Mouse (Mus musculus): ENCODE data around the gene Shkbp1. TPM values are rescaled to one million over a fixed set of nuclear protein-coding genes. Genes with fewer than 3 reads are reported as not detected.
A peak's percentile ranks its signal among the peaks of the same experiment; 100 is the strongest.

Gene Shkbp1
- polyA plus RNA-seq, 1 experiment from 2014 or later = 46.2 TPM

GRCm38 (mm10) chr7:27345444-27345843 lies 10.4 kb downstream of the Shkbp1 start:
- Histone ChIP-seq H3K9me3 (replicated peaks) (no peaks in the 10 kb centered on the region), H3K4me2 (replicated peaks) (no peak overlapping the region), H3K9ac (no peak overlapping the region), H3K4me3 (replicated peaks) (no peak overlapping the region), H3K4me1 (no peaks in the 10 kb centered on the region), H3K36me3 (peaks cover 44% of the 10 kb centered on the region), H3K27ac (replicated peaks) (no peak overlapping the region), H3K27me3 (no peaks in the 10 kb centered on the region)
- WGBS = 23% methylated on average over 6 of the region's 6 CpGs
- ATAC-seq (ENCODE audit: insufficient number of reproducible peaks, low FRiP score, low TSS enrichment, low read depth) = no peak

- ATAC-seq (ENCODE audit: insufficient number of reproducible peaks, low FRiP score, low TSS enrichment, low read depth) = no peak
- H3K4me1 ChIP-seq = peaks cover 4% of the 10 kb centered on the region
- no peaks in the 10 kb centered on the region for H3K9me3 ChIP-seq (replicated peaks)
- H3K27me3 ChIP-seq = peaks cover 7% of the 10 kb centered on the region; the same call in 1 of the 2 replicates
- no peak overlapping the region for H3K4me2 ChIP-seq (replicated peaks)
- peaks cover 27% of the 10 kb centered on the region for H3K36me3 ChIP-seq
- H3K9ac ChIP-seq = no peak overlapping the region
- H3K27ac ChIP-seq (replicated peaks) = no peak overlapping the region
- 54% methylated on average over 4 of the region's 4 CpGs for WGBS
- H3K4me3 ChIP-seq (replicated peaks) = no peak overlapping the region
Measured at GRCm38 (mm10) chr7:27342595-27342994, 13.2 kb downstream of the Shkbp1 start.

DNA sequence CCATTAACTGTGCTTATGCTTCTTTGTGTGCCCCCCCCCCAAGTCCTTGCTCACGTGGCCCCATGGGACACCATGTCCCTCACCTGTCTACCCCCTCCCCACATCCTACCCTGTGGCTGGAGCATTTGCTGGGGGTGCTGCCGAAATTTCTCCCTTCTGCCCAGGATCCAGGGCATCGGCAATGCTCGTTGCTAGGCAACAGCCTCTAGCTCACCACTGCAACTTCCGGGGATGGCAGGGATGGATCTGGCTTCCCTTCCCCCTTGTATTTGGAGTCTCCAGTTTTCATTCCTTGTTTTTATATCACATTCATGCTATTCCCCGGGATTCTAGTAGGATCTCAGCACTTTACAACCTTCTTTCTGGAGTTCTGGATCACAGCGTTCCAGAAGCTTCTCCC lies 16.3 kb downstream of the Shkbp1 start:
- no peak overlapping the region for H3K9ac ChIP-seq
- no peak overlapping the region for H3K4me2 ChIP-seq (replicated peaks)
- no peaks in the 10 kb centered on the region for H3K9me3 ChIP-seq (replicated peaks)
- H3K36me3 ChIP-seq = peaks cover 14% of the 10 kb centered on the region
- no peak overlapping the region for H3K27ac ChIP-seq (replicated peaks)
- peaks cover 22% of the 10 kb centered on the region for H3K27me3 ChIP-seq
- ATAC-seq (ENCODE audit: insufficient number of reproducible peaks, low FRiP score, low TSS enrichment, low read depth) = no peak
- peaks cover 33% of the 10 kb centered on the region for H3K4me1 ChIP-seq
- WGBS = 35% methylated on average over 7 of the region's 7 CpGs
- H3K4me3 ChIP-seq (replicated peaks) = no peak overlapping the region

- Histone ChIP-seq H3K4me2 (replicated peaks) (no peak overlapping the region), H3K4me3 (replicated peaks) (no peak overlapping the region), H3K4me1 (peaks cover 37% of the 10 kb centered on the region), H3K36me3 (peaks cover 11% of the 10 kb centered on the region; the same call in 1 of the 2 replicates), H3K9me3 (replicated peaks) (no peaks in the 10 kb centered on the region), H3K9ac (no peak overlapping the region), H3K27me3 (peaks cover 26% of the 10 kb centered on the region), H3K27ac (replicated peaks) (no peak overlapping the region)
- ATAC-seq (ENCODE audit: insufficient number of reproducible peaks, low FRiP score, low TSS enrichment, low read depth) = no peak
- 76% methylated on average over 4 of the region's 4 CpGs for WGBS
Measured at GRCm38 (mm10) chr7:27339114-27339513, 16.7 kb downstream of the Shkbp1 start.

- WGBS = 1% methylated on average over 34 of the region's 36 CpGs
- H3K4me1 ChIP-seq = peaks cover 55% of the 10 kb centered on the region
- peaks cover 7% of the 10 kb centered on the region; the same call in 1 of the 2 replicates for H3K36me3 ChIP-seq
- H3K9ac ChIP-seq = peak within 1 kb of the TSS; percentile 24; the same call in 1 of the 2 replicates
- peak within 1 kb of the TSS; percentile 78 for H3K4me2 ChIP-seq (replicated peaks)
- peak within 1 kb of the TSS; percentile 49 for H3K4me3 ChIP-seq (replicated peaks)
- H3K27ac ChIP-seq (replicated peaks) = no peak within 1 kb of the TSS
- peaks cover 31% of the 10 kb centered on the region for H3K27me3 ChIP-seq
- H3K9me3 ChIP-seq (replicated peaks) = no peaks in the 10 kb centered on the region
- no peak for ATAC-seq (ENCODE audit: insufficient number of reproducible peaks, low FRiP score, low TSS enrichment, low read depth)
Measured at GRCm38 (mm10) chr7:27337175-27337853, 18.5 kb downstream of the Shkbp1 start, which contains the start of gene Ltbp4. Gene Ltbp4, minus strand, starts transcription at chr7:27337692.

GRCm38 (mm10) chr7:27335928-27336823 lies 19.6 kb downstream of the Shkbp1 start:
- Histone ChIP-seq H3K4me3 (replicated peaks) (peak overlapping the region; percentile 49), H3K36me3 (no peaks in the 10 kb centered on the region), H3K27me3 (peaks cover 31% of the 10 kb centered on the region), H3K27ac (replicated peaks) (peak overlapping the region; percentile 55), H3K9ac (peak overlapping the region; percentile 28; the same call in 1 of the 2 replicates), H3K4me2 (replicated peaks) (peak overlapping the region; percentile 78), H3K4me1 (peaks cover 66% of the 10 kb centered on the region), H3K9me3 (replicated peaks) (no peaks in the 10 kb centered on the region)
- peak; percentile 81 for ATAC-seq (ENCODE audit: insufficient number of reproducible peaks, low FRiP score, low TSS enrichment, low read depth)
- under 1% methylated on average over 47 of the region's 47 CpGs for WGBS

DNA sequence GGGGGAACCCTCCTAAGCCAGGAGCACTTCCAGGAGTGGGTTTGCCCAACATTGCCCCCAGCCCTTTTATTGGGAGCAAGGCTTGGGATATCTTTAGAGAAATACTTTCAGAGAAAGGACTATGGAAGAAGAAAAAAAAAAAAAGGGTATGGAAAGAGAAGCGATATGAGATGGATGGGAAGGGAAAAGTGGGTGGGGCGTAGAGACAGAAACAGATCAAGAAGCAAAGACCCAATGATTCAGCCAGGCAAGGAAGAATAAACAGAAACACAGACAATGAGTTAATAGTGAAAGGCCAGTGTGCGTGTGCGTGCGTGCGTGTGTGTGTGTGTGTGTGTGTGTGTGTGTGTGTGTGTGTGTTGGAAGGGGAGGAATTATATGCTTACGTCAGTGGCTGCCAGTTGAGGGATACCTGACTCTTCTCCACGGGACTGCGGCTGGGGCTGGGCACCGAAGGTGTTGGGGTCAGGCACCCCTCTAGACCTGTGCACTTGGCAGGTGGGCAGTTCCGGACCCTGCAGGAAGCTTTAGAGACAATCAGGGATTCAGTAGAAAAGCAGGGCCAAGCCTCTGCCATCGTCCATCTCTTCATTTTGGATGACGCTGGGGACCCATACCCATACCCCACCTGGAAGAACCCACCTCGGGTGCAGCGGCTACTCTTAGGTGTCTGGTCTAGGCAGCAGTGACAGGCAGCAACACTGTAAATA lies 20.7 kb downstream of the Shkbp1 start:
- peaks cover 36% of the 10 kb centered on the region for H3K27me3 ChIP-seq
- no peaks in the 10 kb centered on the region for H3K36me3 ChIP-seq
- ATAC-seq (ENCODE audit: insufficient number of reproducible peaks, low FRiP score, low TSS enrichment, low read depth) = no peak
- H3K4me2 ChIP-seq (replicated peaks) = peak overlapping the region; percentile 90; the same call in 1 of the 2 replicates
- H3K4me1 ChIP-seq = peaks cover 76% of the 10 kb centered on the region
- no peaks in the 10 kb centered on the region for H3K9me3 ChIP-seq (replicated peaks)
- no peak overlapping the region for H3K9ac ChIP-seq
- peak overlapping the region; percentile 53; the same call in 1 of the 2 replicates for H3K4me3 ChIP-seq (replicated peaks)
- WGBS = 59% methylated on average over 15 of the region's 15 CpGs
- no peak overlapping the region; the same call in 1 of the 2 replicates for H3K27ac ChIP-seq (replicated peaks)

DNA sequence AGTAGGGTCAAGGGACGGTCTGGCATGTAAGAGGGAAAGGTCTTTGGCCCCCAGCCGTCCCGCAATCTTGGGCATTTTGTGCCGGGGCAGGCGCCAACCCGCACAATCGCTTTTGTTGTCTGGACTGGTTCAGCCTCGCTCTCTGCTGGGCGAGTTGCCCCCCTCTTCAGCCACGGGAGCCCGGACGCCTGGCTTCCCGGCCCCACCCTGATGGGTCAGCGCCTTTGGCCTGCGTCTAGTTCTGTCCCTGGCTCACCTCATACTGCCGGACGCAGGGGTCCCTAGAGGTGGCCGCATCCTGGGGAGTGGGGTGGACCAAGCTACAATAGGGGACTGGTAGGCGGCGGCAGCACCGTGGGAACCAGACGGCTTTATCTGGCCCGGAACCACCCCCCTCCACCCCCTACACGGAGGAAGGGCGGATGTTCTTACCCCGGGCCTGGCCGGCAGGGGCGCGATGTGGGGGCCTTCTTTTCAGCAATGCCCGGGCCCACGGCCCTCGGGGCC lies 21.4 kb downstream of the Shkbp1 start:
- no peak for ATAC-seq (ENCODE audit: insufficient number of reproducible peaks, low FRiP score, low TSS enrichment, low read depth)
- Histone ChIP-seq H3K9ac (no peak overlapping the region), H3K4me1 (peaks cover 83% of the 10 kb centered on the region), H3K36me3 (no peaks in the 10 kb centered on the region), H3K27me3 (peaks cover 40% of the 10 kb centered on the region), H3K9me3 (replicated peaks) (no peaks in the 10 kb centered on the region), H3K27ac (replicated peaks) (peak overlapping the region; percentile 48), H3K4me3 (replicated peaks) (peak overlapping the region; percentile 53), H3K4me2 (replicated peaks) (peak overlapping the region; percentile 90)
- WGBS = 6% methylated on average over 32 of the region's 32 CpGs

GRCm38 (mm10) chr7:27333316-27333941 lies 22.4 kb downstream of the Shkbp1 start:
- H3K9me3 ChIP-seq (replicated peaks) = no peaks in the 10 kb centered on the region
- ATAC-seq (ENCODE audit: insufficient number of reproducible peaks, low FRiP score, low TSS enrichment, low read depth) = no peak
- H3K36me3 ChIP-seq = no peaks in the 10 kb centered on the region
- peak overlapping the region; percentile 90 for H3K4me2 ChIP-seq (replicated peaks)
- peaks cover 45% of the 10 kb centered on the region for H3K27me3 ChIP-seq
- H3K4me1 ChIP-seq = peaks cover 93% of the 10 kb centered on the region
- H3K4me3 ChIP-seq (replicated peaks) = peak overlapping the region; percentile 53
- WGBS = under 1% methylated on average over 39 of the region's 77 CpGs
- peak overlapping the region; percentile 55 for H3K9ac ChIP-seq
- peak overlapping the region; percentile 87 for H3K27ac ChIP-seq (replicated peaks)

- peak; percentile 4; the same call in 1 of the 2 replicates for ATAC-seq (ENCODE audit: insufficient number of reproducible peaks, low FRiP score, low TSS enrichment, low read depth)
- Histone ChIP-seq H3K4me3 (replicated peaks) (peak overlapping the region; percentile 53), H3K4me1 (peaks cover 89% of the 10 kb centered on the region), H3K9me3 (replicated peaks) (no peaks in the 10 kb centered on the region), H3K27me3 (peaks cover 48% of the 10 kb centered on the region), H3K4me2 (replicated peaks) (peak overlapping the region; percentile 90), H3K9ac (peak overlapping the region; percentile 55), H3K27ac (replicated peaks) (peak overlapping the region; percentile 87), H3K36me3 (no peaks in the 10 kb centered on the region)
- under 1% methylated on average over 36 of the region's 39 CpGs for WGBS
Measured at GRCm38 (mm10) chr7:27332353-27333199, 23.2 kb downstream of the Shkbp1 start.

Measured in embryonic facial prominence, embryonic 15.5 days (tissue).